Mouse (Mus musculus) cortical plate, adult 2 months (tissue): ENCODE results near the gene Coq3.

Experiments used
- CTCF ChIP-seq: fragments of 200-500 bp; IDR thresholded peaks from 2 replicates; pipeline ENCODE4 v1.5.1; 2011; ENCODE audit warnings: mild to moderate bottlenecking, control low read depth, low read length; ENCODE audit not compliant: insufficient read depth; ENCODE audit errors: extremely low read depth
- POLR2A ChIP-seq: fragments of 200-500 bp; IDR thresholded peaks from 2 replicates; pipeline ENCODE4 v1.6.1; 2011; ENCODE audit warnings: mild to moderate bottlenecking, low read length, control low read depth; ENCODE audit not compliant: insufficient read depth; ENCODE audit errors: extremely low read depth

DNA sequence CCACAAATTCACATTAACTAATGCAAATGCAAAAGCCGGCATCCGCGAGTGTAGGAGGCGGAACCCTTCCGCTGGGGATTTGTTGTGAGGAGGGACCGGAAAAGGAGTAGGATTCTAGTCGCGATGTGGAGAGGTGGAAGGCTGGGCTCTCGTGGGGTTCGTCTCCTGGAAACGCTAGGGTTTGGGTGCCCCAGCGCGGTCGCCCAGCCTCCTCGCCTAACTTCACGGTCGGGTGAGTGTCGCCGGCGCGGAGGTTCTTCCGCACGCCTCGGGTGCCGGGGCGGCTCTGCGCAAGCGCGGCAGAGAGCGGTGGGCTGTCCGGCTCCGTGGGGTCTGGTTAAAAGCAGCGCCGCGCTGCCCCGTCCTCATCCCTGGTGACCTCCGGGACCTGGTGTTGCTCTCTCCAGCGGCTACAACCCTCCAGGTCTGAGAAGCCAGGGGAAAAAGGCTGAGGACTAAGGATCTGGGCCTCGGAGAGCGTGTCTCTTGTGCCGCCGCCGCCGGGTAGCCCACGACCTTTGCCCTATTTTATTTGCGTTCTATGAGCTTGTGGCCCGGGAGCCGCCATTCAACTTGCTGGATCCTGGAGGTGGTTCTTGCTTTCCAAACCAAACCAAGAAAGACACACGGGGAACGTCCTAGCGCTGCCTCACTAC, at the start of gene Coq3:
- TF ChIP-seq POLR2A (peak; percentile 73; the same call in 1 of the 2 replicates), CTCF (no peak)
